Mouse (Mus musculus): ENCODE results near the gene Orc3.
A peak's percentile ranks its signal among the peaks of the same experiment; 100 is the strongest.

Gene Orc3

GRCm38 (mm10) chr4:34614630-34615094, at the start of gene Orc3, which contains the start of gene Rars2:
TSS of gene Orc3 (minus strand) at chr4:34614944.
TSS of gene Rars2 (plus strand) at chr4:34614957.
- ATAC-seq (ENCODE audit: low TSS enrichment), result peak; percentile 95

DNA sequence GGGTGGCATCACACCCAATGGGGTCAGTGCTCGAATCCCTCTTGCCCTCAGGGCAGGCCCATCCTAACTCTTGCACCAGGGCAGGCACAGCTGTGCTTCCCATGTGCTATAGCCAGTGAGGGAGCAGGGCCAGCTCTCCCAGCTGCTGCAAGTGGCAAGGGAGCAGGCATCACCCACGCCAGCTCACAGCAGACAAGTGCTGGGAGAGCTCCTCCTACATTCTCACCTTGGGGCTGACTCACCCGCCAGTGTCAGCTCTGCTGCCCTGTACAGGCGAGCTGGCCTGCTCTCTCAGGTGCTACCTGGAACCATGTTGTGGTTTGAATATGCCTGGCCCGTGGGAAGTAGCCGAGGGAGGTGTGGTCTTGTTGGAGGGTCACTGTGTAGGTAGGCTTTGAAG, 47.2 kb upstream of the Orc3 start:
- ATAC-seq (ENCODE audit: low TSS enrichment), result peak; percentile 83

DNA sequence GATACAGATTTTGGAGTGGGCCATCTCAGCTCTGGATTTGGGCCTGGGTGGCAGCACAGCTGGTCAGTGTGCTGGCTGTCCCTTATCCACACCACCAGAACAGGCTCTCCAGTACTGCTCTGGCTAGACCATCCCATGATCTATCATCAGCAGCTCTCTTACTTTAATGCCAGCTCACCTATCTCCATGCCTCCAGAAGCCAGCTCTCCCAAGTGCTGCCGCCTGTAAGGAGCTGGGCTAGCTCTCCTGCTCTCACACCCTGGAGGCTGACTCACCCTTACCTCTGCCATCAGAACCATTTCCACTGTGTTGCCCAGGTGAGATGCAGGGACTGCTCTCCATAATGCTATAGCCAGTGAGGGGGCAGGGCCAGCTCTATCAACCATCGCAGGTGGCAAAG, 46.8 kb upstream of the Orc3 start:
- peak; percentile 21 for ATAC-seq (ENCODE audit: low TSS enrichment)

DNA sequence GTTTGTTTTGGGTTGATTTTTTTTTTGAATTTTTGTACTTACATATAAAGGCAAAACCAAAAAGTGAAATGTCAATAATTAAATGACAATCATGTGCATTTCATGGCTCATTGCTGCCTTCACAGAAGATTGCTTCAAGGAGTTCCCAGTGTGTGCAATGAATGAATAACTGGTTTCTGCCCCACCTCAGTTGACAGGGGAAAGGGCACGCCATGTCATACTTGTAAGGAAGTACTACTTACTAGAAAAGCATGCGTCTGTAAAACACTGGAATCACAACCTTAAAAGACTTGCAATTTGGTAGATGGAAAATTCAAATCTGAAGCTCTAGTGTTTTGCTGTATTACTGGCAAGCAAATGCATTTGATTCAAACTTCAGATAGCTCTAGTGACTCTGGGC, 44.3 kb upstream of the Orc3 start:
- ATAC-seq (ENCODE audit: low TSS enrichment), result no peak

DNA sequence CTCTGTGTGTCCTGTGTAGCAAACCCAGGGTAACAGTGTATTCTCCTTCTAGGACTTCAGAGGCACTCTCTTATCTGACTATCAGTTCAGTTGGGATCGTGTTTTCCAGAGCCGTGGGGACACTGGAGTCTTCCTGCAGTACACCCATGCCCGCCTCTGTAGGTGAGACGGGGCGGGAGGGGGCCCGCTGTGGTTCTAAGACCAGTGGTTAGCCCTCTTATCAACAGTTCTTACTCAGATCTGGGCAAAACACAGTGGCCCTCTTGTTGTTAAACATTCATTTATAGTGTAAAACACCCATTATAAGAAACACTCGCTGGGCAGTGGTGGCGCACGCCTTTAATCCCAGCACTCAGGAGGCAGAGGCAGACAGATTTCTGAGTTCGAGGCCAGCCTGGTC, 41.4 kb upstream of the Orc3 start:
- ATAC-seq (ENCODE audit: low TSS enrichment), result no peak

GRCm38 (mm10) chr4:34653179-34653578, 38.4 kb upstream of the Orc3 start:
- no peak for ATAC-seq (ENCODE audit: low TSS enrichment)

DNA sequence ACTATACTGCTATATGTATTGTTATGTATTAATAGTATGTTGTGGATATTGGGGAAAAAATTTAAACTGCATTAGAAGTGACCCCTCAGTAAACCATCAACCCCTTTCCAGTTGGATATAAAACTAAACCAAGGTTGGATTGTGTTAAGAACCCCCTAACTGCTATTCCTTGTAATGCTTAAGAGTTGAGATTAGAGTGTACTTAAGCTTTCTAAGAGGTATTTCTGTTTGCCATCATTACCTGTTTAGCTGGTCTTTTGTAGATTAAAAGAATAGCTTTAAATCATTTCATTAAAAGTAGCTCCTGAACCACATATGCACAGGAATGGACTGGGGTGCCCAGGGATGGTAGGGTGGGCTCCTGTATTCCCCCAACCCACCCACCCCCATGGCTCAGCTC, 30.0 kb upstream of the Orc3 start:
- ATAC-seq (ENCODE audit: low TSS enrichment), result no peak

- ATAC-seq (ENCODE audit: low TSS enrichment), result no peak
Observed at GRCm38 (mm10) chr4:34640731-34641130, 26.0 kb upstream of the Orc3 start.

- ATAC-seq (ENCODE audit: low TSS enrichment), result no peak
Observed at GRCm38 (mm10) chr4:34639745-34640364, 25.1 kb upstream of the Orc3 start.

GRCm38 (mm10) chr4:34637851-34638250, 23.1 kb upstream of the Orc3 start:
- ATAC-seq (ENCODE audit: low TSS enrichment), result peak; percentile 65

- no peak for ATAC-seq (ENCODE audit: low TSS enrichment)
Observed at GRCm38 (mm10) chr4:34637386-34637785, 22.6 kb upstream of the Orc3 start.

DNA sequence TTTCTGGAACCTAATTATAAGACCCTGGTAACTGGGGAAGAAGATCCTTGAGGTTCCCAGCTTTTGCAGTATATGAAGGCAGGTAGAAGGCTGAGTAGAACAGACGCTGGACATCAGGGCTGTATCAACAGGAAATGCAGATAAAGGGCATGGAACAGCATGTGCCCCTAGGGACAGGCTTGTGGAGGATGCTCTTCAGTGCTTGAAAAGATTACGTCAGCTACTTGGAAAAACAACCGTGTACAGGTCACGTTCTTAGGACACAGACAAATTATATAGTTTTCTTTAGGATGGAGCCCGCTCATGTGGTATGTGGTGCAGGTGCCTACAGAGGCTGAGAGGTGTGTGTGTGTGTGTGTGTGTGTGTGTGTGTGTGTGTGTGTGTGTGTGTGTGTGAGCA, 21.3 kb upstream of the Orc3 start:
- no peak for ATAC-seq (ENCODE audit: low TSS enrichment)

- ATAC-seq (ENCODE audit: low TSS enrichment), result no peak
Observed at GRCm38 (mm10) chr4:34634129-34634528, 19.4 kb upstream of the Orc3 start.

DNA sequence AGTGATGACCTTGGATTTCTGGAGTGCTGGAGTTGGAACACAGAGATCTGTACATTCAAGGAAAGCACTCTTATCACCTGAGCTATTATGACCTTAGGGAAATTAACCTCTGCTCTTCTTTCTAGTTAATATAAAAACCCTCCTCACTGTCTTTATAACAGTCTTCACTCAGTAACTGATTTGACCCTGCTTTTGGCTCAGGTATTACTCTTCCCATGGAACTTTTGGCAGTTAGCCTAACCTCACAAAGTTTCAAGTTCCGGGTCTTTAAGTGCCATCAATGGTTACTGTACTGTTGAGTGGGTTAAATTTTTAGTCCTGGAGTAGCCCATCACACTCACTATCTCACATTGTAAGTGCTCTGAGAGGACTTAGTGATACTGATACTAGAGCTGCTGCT, 15.2 kb upstream of the Orc3 start:
- no peak for ATAC-seq (ENCODE audit: low TSS enrichment)

DNA sequence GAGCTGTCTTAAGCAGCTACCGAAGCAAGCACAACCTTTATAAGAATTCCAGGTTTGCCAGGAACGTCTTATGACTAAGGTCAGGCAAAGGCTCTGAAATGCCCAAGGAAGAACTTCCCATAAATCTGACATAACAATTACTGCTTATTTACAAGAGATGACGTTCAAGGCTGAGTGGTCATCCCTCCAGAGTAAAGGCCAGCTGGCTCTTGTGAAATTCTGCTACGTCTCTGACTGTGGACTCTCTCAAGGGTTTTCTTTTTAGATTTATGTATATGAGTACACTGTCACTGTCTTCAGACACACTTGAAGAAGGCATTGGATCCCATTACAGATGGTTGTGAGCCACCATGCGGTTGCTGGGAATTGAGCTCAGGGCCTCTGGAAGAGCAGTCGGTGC, 11.7 kb upstream of the Orc3 start:
- ATAC-seq (ENCODE audit: low TSS enrichment), result no peak

- no peak for ATAC-seq (ENCODE audit: low TSS enrichment)
Observed at GRCm38 (mm10) chr4:34625556-34625955, 10.8 kb upstream of the Orc3 start.

- ATAC-seq (ENCODE audit: low TSS enrichment), result no peak
Observed at GRCm38 (mm10) chr4:34616146-34616545, 1.4 kb upstream of the Orc3 start.

- ATAC-seq (ENCODE audit: low TSS enrichment), result peak; percentile 31
Observed at GRCm38 (mm10) chr4:34615303-34615702, 559 bp upstream of the Orc3 start.

- no peak for ATAC-seq (ENCODE audit: low TSS enrichment)
Observed at GRCm38 (mm10) chr4:34613571-34614145, 1.1 kb downstream of the Orc3 start.

- ATAC-seq (ENCODE audit: low TSS enrichment), result no peak
Observed at GRCm38 (mm10) chr4:34606658-34607057, 8.1 kb downstream of the Orc3 start.

GRCm38 (mm10) chr4:34603123-34603522, 11.6 kb downstream of the Orc3 start:
- ATAC-seq (ENCODE audit: low TSS enrichment), result no peak

- no peak for ATAC-seq (ENCODE audit: low TSS enrichment)
Observed at GRCm38 (mm10) chr4:34584871-34585607, 29.7 kb downstream of the Orc3 start.

DNA sequence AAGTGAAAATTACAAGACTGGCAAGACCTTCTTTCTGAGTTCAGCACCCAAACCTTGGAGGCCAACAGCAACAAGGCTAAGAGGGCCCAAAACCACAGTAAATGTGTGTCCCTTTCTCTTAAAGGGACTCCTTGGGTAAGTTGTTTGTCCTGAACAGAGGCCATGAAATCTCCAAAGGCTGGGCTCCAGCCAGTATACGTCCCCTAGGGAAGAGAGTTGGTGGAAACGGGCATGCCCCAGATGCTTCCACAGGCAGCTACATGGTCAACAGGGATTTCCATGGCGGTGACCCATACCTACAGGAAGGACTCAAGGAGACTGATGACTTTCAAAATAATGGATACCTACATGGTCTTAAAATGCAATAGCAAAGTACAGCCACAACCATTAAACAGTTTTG, 31.3 kb downstream of the Orc3 start:
- ATAC-seq (ENCODE audit: low TSS enrichment), result no peak
